Mouse (Mus musculus) heart, adult 2 months (tissue): Measurements from ENCODE around the gene Fyn. TPM values are rescaled to one million over a fixed set of nuclear protein-coding genes. Genes with fewer than 3 reads are reported as not detected.

Experiments
- DNase-seq, 2 experiments: peaks; one replicate each; pipeline ENCODE4 v3.0.0; 2021
- H3K27ac ChIP-seq: fragments of 200-600 bp; 2 replicates; pipeline ENCODE4 v1.8.1; 2022
- H3K27me3 ChIP-seq: fragments of 200-500 bp; 2 replicates; pipeline ENCODE4 v1.6.1; 2012; ENCODE audit warnings: mild to moderate bottlenecking, low read length, inconsistent platforms, mixed read lengths; ENCODE audit not compliant: control insufficient read depth, insufficient read depth
- H3K36me3 ChIP-seq: fragments of 200-500 bp; 2 replicates; pipeline ENCODE4 v1.6.1; 2012; ENCODE audit warnings: low read length, inconsistent platforms; ENCODE audit not compliant: control insufficient read depth, insufficient read depth
- H3K4me1 ChIP-seq: fragments of 200-500 bp; 2 replicates; pipeline ENCODE4 v1.6.1; 2011; ENCODE audit warnings: low read length; ENCODE audit not compliant: control insufficient read depth, insufficient read depth
- H3K4me3 ChIP-seq: fragments of 200-600 bp; 2 replicates; pipeline ENCODE4 v1.8.1; 2022
- H3K79me2 ChIP-seq: fragments of 200-500 bp; replicated peaks from 2 replicates; pipeline ENCODE4 v1.6.1; 2012; ENCODE audit warnings: mild to moderate bottlenecking, inconsistent platforms, low read length, moderate library complexity, mixed read lengths; ENCODE audit not compliant: control insufficient read depth, insufficient read depth
- H3K9ac ChIP-seq: fragments of 200-500 bp; 2 replicates; pipeline ENCODE4 v1.6.1; 2012; ENCODE audit warnings: low read depth, mild to moderate bottlenecking, control low read depth, inconsistent platforms, low read length, mixed read lengths
- CTCF ChIP-seq: fragments of 200-600 bp; IDR thresholded peaks from 2 replicates; pipeline ENCODE4 v1.8.1; 2022; ENCODE audit warnings: antibody characterized with exemption, mild to moderate bottlenecking, moderate library complexity
- EP300 ChIP-seq: fragments of 200-500 bp; IDR thresholded peaks from 2 replicates; pipeline ENCODE4 v1.6.1; 2011; ENCODE audit warnings: low read depth, low read length, control low read depth; ENCODE audit not compliant: insufficient read depth
- POLR2A ChIP-seq: fragments of 200-500 bp; IDR thresholded peaks from 2 replicates; pipeline ENCODE4 v1.6.1; 2011; ENCODE audit warnings: mild to moderate bottlenecking, low read depth, low read length, control low read depth; ENCODE audit not compliant: insufficient read depth
- WGBS: fragments of 180-500 bp; shearing (Covaris S2); methylation state at CpG from one replicate; pipeline ENCODE4 v1.1.7; 2018; 5-methylcytosine and 5-hydroxymethylcytosine counted together
- intact Hi-C: fragments of 180-260 bp; cut with DNase I; formaldehyde crosslinking; loops from one replicate; pipeline ENCODE4 v1.15.1; 2025
- polyA plus RNA-seq: library from polyadenylated mRNA; depleted of rRNA; stranded (reverse); fragments of >200 nt; gene quantifications from 2 replicates; pipeline ENCODE4 v1.2.3, GENCODE M21; 2012
- total RNA-seq, 2 experiments: library from RNA; stranded (reverse); gene quantifications; 2 replicates each; pipeline ENCODE4 v1.2.3; 2021

Fyn gene
- total and polyA plus RNA-seq, 3 experiments, result 23.2 to 29.7 (median 26.1) TPM

GRCm38 (mm10) chr10:39426033-39426432 lies 57.4 kb downstream of the Fyn start:
- Histone ChIP-seq H3K4me3 (no peak overlapping the region), H3K27ac (no peak overlapping the region), H3K36me3 (peaks cover 4% of the 10 kb centered on the region), H3K9ac (no peak overlapping the region), H3K79me2 (peaks cover 4% of the 10 kb centered on the region; the same call in 1 of the 2 replicates), H3K27me3 (no peaks in the 10 kb centered on the region), H3K4me1 (peaks cover 14% of the 10 kb centered on the region)
- intact Hi-C loops, result no loop called here
- TF ChIP-seq POLR2A (no peak), EP300 (no peak), CTCF (no peak)
- no peak for DNase-seq
- WGBS, result 88% methylated on average over 3 of the region's 3 CpGs

- WGBS, result 72% methylated on average over 5 of the region's 5 CpGs
- no peaks in the 10 kb centered on the region for H3K27me3 ChIP-seq
- peaks cover 4% of the 10 kb centered on the region; the same call in 1 of the 2 replicates for H3K79me2 ChIP-seq
- DNase-seq, result no peak
- intact Hi-C loops, result no loop called here
- H3K27ac ChIP-seq, result no peak overlapping the region
- no peak overlapping the region for H3K9ac ChIP-seq
- H3K4me3 ChIP-seq, result no peak overlapping the region
- peaks cover 10% of the 10 kb centered on the region for H3K4me1 ChIP-seq
- TF ChIP-seq POLR2A, result no peak
- no peak for TF ChIP-seq EP300
- H3K36me3 ChIP-seq, result peaks cover 4% of the 10 kb centered on the region
These were observed 58.3 kb downstream of the Fyn start for GRCm38 (mm10) chr10:39426833-39427490.

- Histone ChIP-seq H3K27me3 (no peaks in the 10 kb centered on the region), H3K4me1 (peaks cover 10% of the 10 kb centered on the region), H3K27ac (no peak overlapping the region), H3K4me3 (no peak overlapping the region), H3K36me3 (peaks cover 4% of the 10 kb centered on the region), H3K79me2 (peaks cover 4% of the 10 kb centered on the region), H3K9ac (no peak overlapping the region)
- no peak for TF ChIP-seq POLR2A
- no peak for DNase-seq
- 86% methylated on average over 4 of the region's 4 CpGs for WGBS
- intact Hi-C loops, result no loop called here
These were observed 61.0 kb downstream of the Fyn start for GRCm38 (mm10) chr10:39429661-39430060.

GRCm38 (mm10) chr10:39430074-39430764 lies 61.6 kb downstream of the Fyn start:
- H3K27ac ChIP-seq, result no peak overlapping the region
- H3K36me3 ChIP-seq, result peaks cover 4% of the 10 kb centered on the region
- no peak overlapping the region for H3K4me3 ChIP-seq
- no peak for TF ChIP-seq EP300
- TF ChIP-seq POLR2A, result no peak
- TF ChIP-seq CTCF, result no peak
- 84% methylated on average over 14 of the region's 14 CpGs for WGBS
- H3K4me1 ChIP-seq, result peaks cover 12% of the 10 kb centered on the region
- no peak for DNase-seq
- H3K27me3 ChIP-seq, result no peaks in the 10 kb centered on the region
- peaks cover 4% of the 10 kb centered on the region for H3K79me2 ChIP-seq
- no peak overlapping the region for H3K9ac ChIP-seq
- intact Hi-C loops, result no loop called here

GRCm38 (mm10) chr10:39431265-39431664 lies 62.6 kb downstream of the Fyn start:
- Histone ChIP-seq H3K4me3 (no peak overlapping the region), H3K79me2 (peaks cover 2% of the 10 kb centered on the region), H3K4me1 (peaks cover 15% of the 10 kb centered on the region), H3K27ac (no peak overlapping the region; the same call in 1 of the 2 replicates), H3K27me3 (no peaks in the 10 kb centered on the region), H3K36me3 (peaks cover 4% of the 10 kb centered on the region), H3K9ac (no peak overlapping the region)
- no peak for DNase-seq
- 70% methylated on average over 2 of the region's 2 CpGs for WGBS
- intact Hi-C loops, result no loop called here
- TF ChIP-seq EP300 (0 out of 2 replicates have a peak, but pooled peaks have one; percentile 54), POLR2A (no peak)
